Mouse (Mus musculus): ENCODE results near the gene Htt. TPM values are rescaled to one million over a fixed set of nuclear protein-coding genes. Genes with fewer than 3 reads are reported as not detected.
A peak's percentile ranks its signal among the peaks of the same experiment; 100 is the strongest.
"Not testable (repeated sequence)": the region's sequence is repeated elsewhere in the genome, so short reads cannot be mapped to it uniquely, and the experiment has no call there.

The Htt gene
- 10.4 and 13.4 TPM in 2 replicates for polyA plus RNA-seq (2012; rRNA removed)

DNA sequence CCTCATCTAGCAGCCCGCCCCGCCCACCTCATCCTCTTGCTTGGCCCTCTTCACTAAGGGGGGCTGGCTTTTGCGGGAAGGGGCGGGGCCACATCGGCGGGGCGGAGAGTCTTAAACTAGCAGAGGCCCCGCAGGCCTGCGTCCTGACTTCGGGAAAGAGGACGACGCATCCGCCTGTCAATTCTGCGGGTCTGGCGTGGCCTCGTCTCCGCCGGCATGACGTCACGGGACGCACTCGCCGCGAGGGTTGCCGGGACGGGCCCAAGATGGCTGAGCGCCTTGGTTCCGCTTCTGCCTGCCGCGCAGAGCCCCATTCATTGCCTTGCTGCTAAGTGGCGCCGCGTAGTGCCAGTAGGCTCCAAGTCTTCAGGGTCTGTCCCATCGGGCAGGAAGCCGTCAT is at the start of gene Htt:
Htt (plus strand) TSS at position 232 of the 400 bp plus-strand sequence.
- no peak for TF ChIP-seq CTCF (IDR thresholded peaks at IDR 0.05; ENCODE audit: insufficient read depth, low read length)
- peak; percentile 84 for TF ChIP-seq POLR2A (IDR thresholded peaks at IDR 0.05; ENCODE audit: borderline replicate concordance, extremely low read depth, low read depth, low read length)
- peak; percentile 95 for DNase-seq
- WGBS = under 1% methylated on average over 35 of the region's 35 CpGs
- Histone ChIP-seq H3K4me1 (ENCODE audit: control insufficient read depth, insufficient read depth, low read length) (peaks cover 5% of the 10 kb centered on the region; the same call in 1 of the 2 replicates), H3K4me3 (replicated peaks; ENCODE audit: extremely low read depth, low read depth, low read length) (peak within 1 kb of the TSS; percentile 97)

DNA sequence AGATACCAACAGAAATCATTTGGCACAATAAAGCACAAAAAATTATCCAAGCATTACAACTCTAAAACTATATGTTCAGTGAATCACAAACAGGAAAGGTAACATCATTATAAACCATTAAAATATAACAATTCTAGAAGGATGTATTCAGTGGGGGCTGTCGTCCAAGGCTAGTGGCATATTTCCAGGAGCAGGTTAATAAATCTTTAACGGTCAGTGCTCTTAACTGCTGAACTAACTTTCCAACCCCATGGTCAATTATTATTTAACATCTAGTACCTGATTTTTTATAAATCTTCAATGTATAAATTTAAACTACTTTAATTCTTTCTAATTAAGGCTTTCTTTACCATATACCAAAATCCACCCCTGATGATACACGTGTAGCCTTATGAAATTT is 47.2 kb upstream of the Htt start:
- WGBS = 62% methylated on average over 3 of the region's 3 CpGs
- H3K4me3 ChIP-seq (replicated peaks; ENCODE audit: extremely low read depth, low read depth, low read length); DNase-seq; H3K4me1 ChIP-seq (ENCODE audit: control insufficient read depth, insufficient read depth, low read length): not testable (repeated sequence)

DNA sequence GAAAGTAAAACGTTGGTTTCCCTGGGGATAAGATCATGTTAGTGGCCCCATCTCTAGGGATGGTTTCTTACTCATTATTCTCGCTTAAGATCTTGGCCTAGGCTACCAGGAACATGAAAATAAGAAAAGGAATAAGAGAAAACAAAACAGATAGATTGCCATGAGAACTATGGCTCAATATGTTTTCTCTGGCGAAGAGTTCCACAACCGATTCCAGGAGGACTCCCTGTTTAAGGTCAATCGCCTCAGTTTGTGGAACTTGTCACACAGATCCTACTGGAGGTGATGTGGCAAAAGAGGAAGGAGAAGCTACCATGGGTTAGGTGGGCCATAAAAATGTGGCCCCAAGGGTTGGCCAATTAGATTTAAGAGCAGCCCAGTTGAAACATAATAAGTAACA is 46.7 kb upstream of the Htt start:
- DNase-seq = no peak
- no peak overlapping the region for H3K4me3 ChIP-seq (replicated peaks; ENCODE audit: extremely low read depth, low read depth, low read length)
- H3K4me1 ChIP-seq (ENCODE audit: control insufficient read depth, insufficient read depth, low read length) = no peaks in the 10 kb centered on the region
- 82% methylated on average over 5 of the region's 5 CpGs for WGBS
- TF ChIP-seq CTCF (IDR thresholded peaks at IDR 0.05; ENCODE audit: insufficient read depth, low read length) (no peak), POLR2A (IDR thresholded peaks at IDR 0.05; ENCODE audit: borderline replicate concordance, extremely low read depth, low read depth, low read length) (no peak)

DNA sequence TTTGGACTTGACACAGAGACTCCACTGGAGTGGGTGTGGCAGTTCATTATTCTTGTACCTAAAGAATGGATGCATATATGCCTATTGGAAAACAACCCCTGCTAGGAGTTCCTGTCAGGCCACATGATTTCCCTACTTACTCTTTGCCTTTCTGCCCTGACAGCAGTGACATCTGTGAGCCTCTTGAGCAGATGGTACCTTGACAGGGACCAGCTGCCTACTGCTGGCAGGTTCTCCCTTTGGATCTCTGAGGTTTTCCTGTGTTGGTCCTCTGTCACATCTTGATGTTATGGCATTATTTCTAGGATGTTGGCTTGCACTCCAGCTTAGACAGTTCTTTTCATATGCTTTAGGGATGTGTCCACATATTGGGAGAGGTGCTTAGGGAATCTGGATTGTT is 32.4 kb upstream of the Htt start:
- TF ChIP-seq CTCF (IDR thresholded peaks at IDR 0.05; ENCODE audit: insufficient read depth, low read length) (no peak), POLR2A (IDR thresholded peaks at IDR 0.05; ENCODE audit: borderline replicate concordance, extremely low read depth, low read depth, low read length) (no peak)
- H3K4me3 ChIP-seq (replicated peaks; ENCODE audit: extremely low read depth, low read depth, low read length) = no peak overlapping the region

DNA sequence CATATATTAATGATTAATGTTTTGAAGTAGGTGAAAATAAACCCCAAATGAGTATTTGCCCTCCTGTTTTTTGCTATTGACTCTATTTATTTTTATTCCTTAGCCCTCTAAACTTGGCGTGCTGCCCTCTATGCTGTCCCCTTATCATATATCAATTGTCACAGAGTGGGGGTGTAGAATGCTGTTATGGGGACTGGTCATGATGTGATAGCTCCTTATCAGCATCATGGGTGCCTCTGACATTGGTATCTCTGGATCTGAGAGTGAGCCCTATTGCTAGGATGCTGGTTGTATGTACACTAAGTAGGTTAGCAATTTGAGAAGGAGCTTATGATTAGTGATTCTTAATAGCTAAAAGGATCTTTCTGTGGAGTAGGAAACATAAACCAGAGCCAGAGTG is 31.3 kb upstream of the Htt start:
- Histone ChIP-seq H3K4me3 (replicated peaks; ENCODE audit: extremely low read depth, low read depth, low read length) (no peak overlapping the region), H3K4me1 (ENCODE audit: control insufficient read depth, insufficient read depth, low read length) (no peaks in the 10 kb centered on the region)
- TF ChIP-seq CTCF (IDR thresholded peaks at IDR 0.05; ENCODE audit: insufficient read depth, low read length) = no peak
- TF ChIP-seq POLR2A (IDR thresholded peaks at IDR 0.05; ENCODE audit: borderline replicate concordance, extremely low read depth, low read depth, low read length) = no peak
- WGBS = 36% methylated on average over 1 of the region's 1 CpGs
- no peak for DNase-seq

More for the DNA sequence above, 32.4 kb upstream of the Htt start:
- no peak for DNase-seq
- no peaks in the 10 kb centered on the region for H3K4me1 ChIP-seq (ENCODE audit: control insufficient read depth, insufficient read depth, low read length)

DNA sequence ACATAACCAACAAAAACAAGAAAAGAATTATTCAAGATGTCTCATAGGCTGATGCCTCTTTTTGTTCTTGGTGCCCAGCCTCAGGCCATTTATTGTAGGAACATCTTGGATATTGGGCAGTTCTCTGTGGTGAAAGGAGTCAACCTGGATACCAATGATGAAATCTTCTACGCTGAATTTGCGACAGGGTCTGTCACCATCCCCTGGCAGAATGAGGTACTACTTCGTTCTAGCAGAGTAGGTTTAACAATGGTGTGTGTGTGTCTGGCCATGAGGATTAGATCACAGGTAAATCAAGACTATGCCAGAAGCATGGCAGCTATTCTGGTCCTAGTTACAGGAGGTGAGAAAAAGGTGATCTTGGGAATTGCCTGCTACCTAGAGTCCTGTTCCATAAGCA is 10.1 kb upstream of the Htt start:
- 57% methylated on average over 3 of the region's 3 CpGs for WGBS
- Histone ChIP-seq H3K4me1 (ENCODE audit: control insufficient read depth, insufficient read depth, low read length) (no peaks in the 10 kb centered on the region), H3K4me3 (replicated peaks; ENCODE audit: extremely low read depth, low read depth, low read length) (no peak overlapping the region)
- DNase-seq = no peak
- no peak for TF ChIP-seq CTCF (IDR thresholded peaks at IDR 0.05; ENCODE audit: insufficient read depth, low read length)
- TF ChIP-seq POLR2A (IDR thresholded peaks at IDR 0.05; ENCODE audit: borderline replicate concordance, extremely low read depth, low read depth, low read length) = no peak

DNA sequence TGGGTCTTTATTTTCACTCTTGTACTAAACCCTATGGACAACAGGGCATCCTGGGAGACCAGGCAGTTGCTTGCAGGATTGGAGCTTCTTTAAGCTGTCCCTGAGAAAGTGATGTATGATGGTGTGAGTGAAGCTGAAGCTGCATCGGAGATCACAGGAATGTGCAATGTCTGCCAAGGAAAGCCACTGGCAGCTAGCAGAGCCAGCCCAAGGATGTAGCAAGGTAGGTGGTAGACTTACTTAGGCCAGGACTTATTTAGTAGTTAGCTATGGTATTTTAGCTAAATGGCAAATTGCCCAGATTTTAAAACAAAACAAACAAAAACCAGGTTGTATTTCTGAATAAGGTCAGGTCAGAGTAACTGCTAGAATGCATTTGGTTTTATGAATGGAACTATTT is 2.8 kb upstream of the Htt start:
- no peak for DNase-seq
- peaks cover 5% of the 10 kb centered on the region; the same call in 1 of the 2 replicates for H3K4me1 ChIP-seq (ENCODE audit: control insufficient read depth, insufficient read depth, low read length)
- WGBS = 69% methylated on average over 1 of the region's 1 CpGs
- TF ChIP-seq POLR2A (IDR thresholded peaks at IDR 0.05; ENCODE audit: borderline replicate concordance, extremely low read depth, low read depth, low read length) (no peak), CTCF (IDR thresholded peaks at IDR 0.05; ENCODE audit: insufficient read depth, low read length) (no peak)
- no peak overlapping the region for H3K4me3 ChIP-seq (replicated peaks; ENCODE audit: extremely low read depth, low read depth, low read length)

DNA sequence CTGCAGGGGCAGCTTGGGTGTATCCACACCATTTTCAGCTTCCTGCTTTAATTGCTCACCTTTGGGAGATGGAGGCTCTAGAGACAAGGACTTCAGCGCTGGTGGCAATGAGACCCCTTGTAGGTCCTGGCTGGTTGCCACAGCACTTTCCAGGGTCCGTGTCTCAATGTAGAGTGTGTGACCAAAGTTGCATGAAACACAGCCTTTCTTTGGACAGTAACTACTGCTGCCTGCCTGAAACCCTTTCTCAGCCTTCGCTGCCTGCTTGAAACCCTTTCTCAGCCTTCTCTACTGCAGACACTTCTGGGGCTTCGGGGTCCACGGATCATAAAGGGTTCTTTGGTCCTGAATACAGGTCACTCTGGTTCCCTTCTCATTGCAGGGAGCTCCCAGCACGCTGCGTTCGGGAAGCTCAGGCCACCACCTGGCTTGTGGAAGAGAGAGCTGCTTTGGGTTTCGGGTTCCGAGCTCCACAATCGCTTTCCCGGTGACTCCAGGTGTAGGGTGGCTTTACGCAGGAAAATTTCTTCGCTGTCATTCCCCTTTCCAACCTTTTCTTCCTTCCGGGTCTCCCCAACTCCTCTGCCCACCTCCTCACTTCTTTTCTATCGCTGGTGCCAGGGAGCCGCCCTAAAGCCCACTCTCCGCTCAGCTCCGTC is 561 bp upstream of the Htt start:
- under 1% methylated on average over 19 of the region's 19 CpGs for WGBS
- no peak for DNase-seq

DNA sequence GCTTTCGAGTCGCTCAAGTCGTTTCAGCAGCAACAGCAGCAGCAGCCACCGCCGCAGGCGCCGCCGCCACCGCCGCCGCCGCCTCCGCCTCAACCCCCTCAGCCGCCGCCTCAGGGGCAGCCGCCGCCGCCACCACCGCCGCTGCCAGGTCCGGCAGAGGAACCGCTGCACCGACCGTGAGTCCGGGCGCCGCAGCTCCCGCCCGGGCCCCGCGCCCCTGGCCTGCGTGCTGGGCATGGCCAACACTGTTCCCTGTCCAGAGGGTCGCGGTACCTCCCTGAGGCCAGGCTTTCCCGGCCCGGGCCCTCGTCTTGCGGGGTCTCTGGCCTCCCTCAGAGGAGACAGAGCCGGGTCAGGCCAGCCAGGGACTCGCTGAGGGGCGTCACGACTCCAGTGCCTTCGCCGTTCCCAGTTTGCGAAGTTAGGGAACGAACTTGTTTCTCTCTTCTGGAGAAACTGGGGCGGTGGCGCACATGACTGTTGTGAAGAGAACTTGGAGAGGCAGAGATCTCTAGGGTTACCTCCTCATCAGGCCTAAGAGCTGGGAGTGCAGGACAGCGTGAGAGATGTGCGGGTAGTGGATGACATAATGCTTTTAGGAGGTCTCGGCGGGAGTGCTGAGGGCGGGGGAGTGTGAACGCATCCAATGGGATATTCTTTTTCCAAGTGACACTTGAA is 533 bp downstream of the Htt start:
- TF ChIP-seq POLR2A (IDR thresholded peaks at IDR 0.05; ENCODE audit: borderline replicate concordance, extremely low read depth, low read depth, low read length) = no peak
- no peak for TF ChIP-seq CTCF (IDR thresholded peaks at IDR 0.05; ENCODE audit: insufficient read depth, low read length)

More for the DNA sequence above, 561 bp upstream of the Htt start:
- peak overlapping the region; percentile 97 for H3K4me3 ChIP-seq (replicated peaks; ENCODE audit: extremely low read depth, low read depth, low read length)
- H3K4me1 ChIP-seq (ENCODE audit: control insufficient read depth, insufficient read depth, low read length) = peaks cover 5% of the 10 kb centered on the region; the same call in 1 of the 2 replicates
- TF ChIP-seq CTCF (IDR thresholded peaks at IDR 0.05; ENCODE audit: insufficient read depth, low read length) = no peak
- no peak; the same call in 1 of the 2 replicates for TF ChIP-seq POLR2A (IDR thresholded peaks at IDR 0.05; ENCODE audit: borderline replicate concordance, extremely low read depth, low read depth, low read length)

DNA sequence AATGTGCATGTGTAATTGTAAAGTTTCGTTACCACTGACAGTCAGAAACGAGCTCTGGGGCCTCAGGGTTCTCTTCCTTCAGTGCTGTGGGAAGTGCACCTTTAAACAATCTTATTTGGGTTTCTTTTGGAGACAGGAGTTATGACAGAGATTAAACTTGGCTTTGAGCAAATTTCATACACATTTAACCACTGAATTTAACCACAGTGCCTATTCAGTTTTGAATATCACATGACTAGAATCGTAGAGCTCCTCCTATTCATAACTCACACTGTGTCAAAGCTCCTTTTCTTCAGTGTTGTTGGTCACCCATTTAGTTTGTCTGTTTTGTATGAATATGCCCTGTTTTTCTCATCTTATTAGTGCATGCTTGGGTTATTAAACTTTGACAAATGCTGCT is 10.3 kb downstream of the Htt start:
- no peak for DNase-seq
- 82% methylated on average over 3 of the region's 3 CpGs for WGBS
- no peak overlapping the region for H3K4me3 ChIP-seq (replicated peaks; ENCODE audit: extremely low read depth, low read depth, low read length)
- H3K4me1 ChIP-seq (ENCODE audit: control insufficient read depth, insufficient read depth, low read length) = no peaks in the 10 kb centered on the region; the same call in 1 of the 2 replicates
- no peak for TF ChIP-seq CTCF (IDR thresholded peaks at IDR 0.05; ENCODE audit: insufficient read depth, low read length)
- no peak for TF ChIP-seq POLR2A (IDR thresholded peaks at IDR 0.05; ENCODE audit: borderline replicate concordance, extremely low read depth, low read depth, low read length)

More for the DNA sequence above, 533 bp downstream of the Htt start:
- H3K4me1 ChIP-seq (ENCODE audit: control insufficient read depth, insufficient read depth, low read length) = peaks cover 5% of the 10 kb centered on the region; the same call in 1 of the 2 replicates
- peak overlapping the region; percentile 97 for H3K4me3 ChIP-seq (replicated peaks; ENCODE audit: extremely low read depth, low read depth, low read length)
- under 1% methylated on average over 54 of the region's 54 CpGs for WGBS
- no peak for DNase-seq
